Mouse (Mus musculus): ENCODE data around the gene Chst4. TPM values are rescaled to one million over a fixed set of nuclear protein-coding genes. Genes with fewer than 3 reads are reported as not detected.
"Not testable (repeated sequence)": the region's sequence is repeated elsewhere in the genome, so short reads cannot be mapped to it uniquely, and the experiment has no call there.

Gene Chst4
- polyA plus RNA-seq, 1 experiment from 2014 or later, result 6.2 TPM

GRCm38 (mm10) chr8:110039216-110039615, 324 bp downstream of the Chst4 start:
- no peak overlapping the region for H3K9ac ChIP-seq (ENCODE audit: low read depth, low read length)
- no peak overlapping the region for H3K4me3 ChIP-seq (ENCODE audit: low read depth, low read length)
- no peak for TF ChIP-seq CTCF (IDR thresholded peaks at IDR 0.05; ENCODE audit: low read depth)
- peaks cover 3% of the 10 kb centered on the region; the same call in 1 of the 2 replicates for H3K4me1 ChIP-seq (replicated peaks; ENCODE audit: control insufficient read depth, insufficient read depth, low read length)
- peaks cover 3% of the 10 kb centered on the region; the same call in 1 of the 2 replicates for H3K9me3 ChIP-seq (ENCODE audit: control insufficient read depth)
- H3K27me3 ChIP-seq (replicated peaks; ENCODE audit: control insufficient read depth, insufficient read depth, low read length), result no peaks in the 10 kb centered on the region
- H3K4me2 ChIP-seq (replicated peaks; ENCODE audit: low read depth), result no peak overlapping the region; the same call in 1 of the 2 replicates
- no peaks in the 10 kb centered on the region for H3K36me3 ChIP-seq (ENCODE audit: control insufficient read depth, insufficient read depth)
- WGBS, result 27% methylated on average over 7 of the region's 7 CpGs
- ATAC-seq, result peak; percentile 49
- H3K27ac ChIP-seq (ENCODE audit: low read depth, low read length), result 0 out of 2 replicates have a peak overlapping the region, but pooled peaks have one; percentile 15

- Histone ChIP-seq H3K27me3 (replicated peaks; ENCODE audit: control insufficient read depth, insufficient read depth, low read length) (no peaks in the 10 kb centered on the region), H3K4me1 (replicated peaks; ENCODE audit: control insufficient read depth, insufficient read depth, low read length) (peaks cover 3% of the 10 kb centered on the region; the same call in 1 of the 2 replicates), H3K36me3 (ENCODE audit: control insufficient read depth, insufficient read depth) (no peaks in the 10 kb centered on the region), H3K4me2 (replicated peaks; ENCODE audit: low read depth) (no peak overlapping the region), H3K9ac (ENCODE audit: low read depth, low read length) (no peak overlapping the region), H3K27ac (ENCODE audit: low read depth, low read length) (no peak overlapping the region), H3K9me3 (ENCODE audit: control insufficient read depth) (no peaks in the 10 kb centered on the region), H3K4me3 (ENCODE audit: low read depth, low read length) (no peak overlapping the region)
- no peak for ATAC-seq
- TF ChIP-seq CTCF (IDR thresholded peaks at IDR 0.05; ENCODE audit: low read depth), result no peak
- 77% methylated on average over 2 of the region's 2 CpGs for WGBS
These were observed 3.4 kb downstream of the Chst4 start for GRCm38 (mm10) chr8:110036156-110036555.

- H3K9ac ChIP-seq (ENCODE audit: low read depth, low read length), result no peak overlapping the region
- no peak overlapping the region for H3K4me2 ChIP-seq (replicated peaks; ENCODE audit: low read depth)
- no peaks in the 10 kb centered on the region for H3K27me3 ChIP-seq (replicated peaks; ENCODE audit: control insufficient read depth, insufficient read depth, low read length)
- H3K27ac ChIP-seq (ENCODE audit: low read depth, low read length), result no peak overlapping the region
- H3K4me1 ChIP-seq (replicated peaks; ENCODE audit: control insufficient read depth, insufficient read depth, low read length), result no peaks in the 10 kb centered on the region
- TF ChIP-seq CTCF (IDR thresholded peaks at IDR 0.05; ENCODE audit: low read depth), result no peak
- H3K36me3 ChIP-seq (ENCODE audit: control insufficient read depth, insufficient read depth), result no peaks in the 10 kb centered on the region
- no peaks in the 10 kb centered on the region for H3K9me3 ChIP-seq (ENCODE audit: control insufficient read depth)
- ATAC-seq, result no peak
- 69% methylated on average over 4 of the region's 4 CpGs for WGBS
- H3K4me3 ChIP-seq (ENCODE audit: low read depth, low read length), result no peak overlapping the region
These were observed 5.2 kb downstream of the Chst4 start for GRCm38 (mm10) chr8:110034331-110034730.

- not testable (repeated sequence) for H3K4me3 ChIP-seq (ENCODE audit: low read depth, low read length); H3K4me2 ChIP-seq (replicated peaks; ENCODE audit: low read depth); H3K9me3 ChIP-seq (ENCODE audit: control insufficient read depth); H3K4me1 ChIP-seq (replicated peaks; ENCODE audit: control insufficient read depth, insufficient read depth, low read length); H3K9ac ChIP-seq (ENCODE audit: low read depth, low read length); ATAC-seq; H3K27me3 ChIP-seq (replicated peaks; ENCODE audit: control insufficient read depth, insufficient read depth, low read length); H3K27ac ChIP-seq (ENCODE audit: low read depth, low read length); H3K36me3 ChIP-seq (ENCODE audit: control insufficient read depth, insufficient read depth)
- WGBS, result 49% methylated on average over 8 of the region's 8 CpGs
These were observed 5.8 kb downstream of the Chst4 start for GRCm38 (mm10) chr8:110033771-110034170.

- Histone ChIP-seq H3K27ac (ENCODE audit: low read depth, low read length) (peak overlapping the region; percentile 80), H3K9me3 (ENCODE audit: control insufficient read depth) (no peaks in the 10 kb centered on the region), H3K4me1 (replicated peaks; ENCODE audit: control insufficient read depth, insufficient read depth, low read length) (0 out of 2 replicates have a peak, but pooled peaks cover 9% of the 10 kb centered on the region), H3K27me3 (replicated peaks; ENCODE audit: control insufficient read depth, insufficient read depth, low read length) (no peaks in the 10 kb centered on the region), H3K9ac (ENCODE audit: low read depth, low read length) (no peak overlapping the region), H3K4me2 (replicated peaks; ENCODE audit: low read depth) (peak overlapping the region; percentile 35), H3K4me3 (ENCODE audit: low read depth, low read length) (no peak overlapping the region), H3K36me3 (ENCODE audit: control insufficient read depth, insufficient read depth) (no peaks in the 10 kb centered on the region)
- ATAC-seq, result peak; percentile 82
- WGBS, result 46% methylated on average over 10 of the region's 10 CpGs
- TF ChIP-seq CTCF (IDR thresholded peaks at IDR 0.05; ENCODE audit: low read depth), result no peak
These were observed 16.7 kb downstream of the Chst4 start for GRCm38 (mm10) chr8:110022768-110023344.

- 39% methylated on average over 6 of the region's 6 CpGs for WGBS
- Histone ChIP-seq H3K4me2 (replicated peaks; ENCODE audit: low read depth) (no peak overlapping the region), H3K36me3 (ENCODE audit: control insufficient read depth, insufficient read depth) (no peaks in the 10 kb centered on the region), H3K9me3 (ENCODE audit: control insufficient read depth) (no peaks in the 10 kb centered on the region), H3K27me3 (replicated peaks; ENCODE audit: control insufficient read depth, insufficient read depth, low read length) (no peaks in the 10 kb centered on the region), H3K4me1 (replicated peaks; ENCODE audit: control insufficient read depth, insufficient read depth, low read length) (0 out of 2 replicates have a peak, but pooled peaks cover 5% of the 10 kb centered on the region), H3K27ac (ENCODE audit: low read depth, low read length) (peak overlapping the region; percentile 80), H3K4me3 (ENCODE audit: low read depth, low read length) (no peak overlapping the region), H3K9ac (ENCODE audit: low read depth, low read length) (no peak overlapping the region)
- no peak for TF ChIP-seq CTCF (IDR thresholded peaks at IDR 0.05; ENCODE audit: low read depth)
- peak; percentile 25; the same call in 1 of the 2 replicates for ATAC-seq
These were observed 17.5 kb downstream of the Chst4 start for GRCm38 (mm10) chr8:110022081-110022480.

All from intestine, postnatal 0 days (tissue).